Mouse (Mus musculus) left cerebral cortex, postnatal 36 days (tissue): ENCODE results near the gene Cdc14a. TPM values are rescaled to one million over a fixed set of nuclear protein-coding genes. Genes with fewer than 3 reads are reported as not detected.

Experiments
- DNase-seq, 2 experiments: peaks; one replicate each; pipeline ENCODE4 v3.0.0; 2021 to 2022; ENCODE audit warnings: low spot score in 2 of 2, mixed read lengths in 1 of 2
- intact Hi-C: fragments of 180-260 bp; cut with DNase I; formaldehyde crosslinking; loops from one replicate; pipeline ENCODE4 v1.15.1; 2025
- total RNA-seq, 2 experiments: library from RNA; stranded (reverse); gene quantifications; 2 replicates each; pipeline ENCODE4 v1.2.3; 2021

The Cdc14a gene
- total RNA-seq, 2 experiments from 2014 or later = 3.2 to 5.1 TPM

- intact Hi-C loops = loop anchor here (5.0 kb wide), 1 partner anchor 40 kb away; no protein-coding TSS in a partner anchor
- peak in 1 of 2 experiments; percentile 30 for DNase-seq
Observed at GRCm38 (mm10) chr3:116242685-116243084, 181.1 kb downstream of the Cdc14a start.

- intact Hi-C loops = no loop called here
- DNase-seq = no peak
Observed at GRCm38 (mm10) chr3:116237527-116237926, 186.3 kb downstream of the Cdc14a start.

GRCm38 (mm10) chr3:116236856-116237255 lies 187.0 kb downstream of the Cdc14a start:
- intact Hi-C loops = no loop called here

GRCm38 (mm10) chr3:116233515-116233914 lies 190.3 kb downstream of the Cdc14a start:
- intact Hi-C loops = no loop called here
- DNase-seq = no peak

More at GRCm38 (mm10) chr3:116236856-116237255, 187.0 kb downstream of the Cdc14a start:
- no peak for DNase-seq

- DNase-seq = no peak
- intact Hi-C loops = no loop called here
Observed at GRCm38 (mm10) chr3:116232763-116233162, 191.1 kb downstream of the Cdc14a start.

- no peak for DNase-seq
- intact Hi-C loops = no loop called here
Observed at GRCm38 (mm10) chr3:116229336-116229735, 194.5 kb downstream of the Cdc14a start.

- no peak for DNase-seq
- intact Hi-C loops = no loop called here
Observed at GRCm38 (mm10) chr3:116228360-116229245, 195.2 kb downstream of the Cdc14a start.

GRCm38 (mm10) chr3:116227383-116227782 lies 196.4 kb downstream of the Cdc14a start:
- intact Hi-C loops = no loop called here
- DNase-seq = no peak

GRCm38 (mm10) chr3:116226915-116227314 lies 196.9 kb downstream of the Cdc14a start:
- DNase-seq = no peak
- intact Hi-C loops = no loop called here

Other genes with a start within 250 kb of the Cdc14a start
- 100 to 1,000 TPM in 1 of 2 experiments, 10 to 100 TPM in 1; 99.4 to 117 TPM for gene Gpr88, start 170.5 kb downstream of the Cdc14a start, total RNA-seq
- 10 to 100 TPM; 60.6 to 61.0 TPM for gene Rtca, start 84.2 kb upstream of the Cdc14a start, total RNA-seq
- 10 to 100 TPM; 17.8 to 18.7 TPM for gene Dbt, start 89.0 kb upstream of the Cdc14a start, total RNA-seq
- gene Lrrc39, start 138.9 kb upstream of the Cdc14a start, total RNA-seq = under 1 TPM in 1 of 2 experiments, not detected in 1; 0.17 TPM
- gene Sass6, start 170.9 kb upstream of the Cdc14a start, total RNA-seq = 1 to 10 TPM; 6.1 to 7.6 TPM
- gene Trmt13, start 190.6 kb upstream of the Cdc14a start, total RNA-seq = 10 to 100 TPM; 13.8 to 20.9 TPM
- gene Mfsd14a, start 238.6 kb upstream of the Cdc14a start, total RNA-seq = 10 to 100 TPM; 55.1 to 55.4 TPM